Comparison of ENCODE assay signal across 8 mouse cellular contexts in the genomic region with DNA sequence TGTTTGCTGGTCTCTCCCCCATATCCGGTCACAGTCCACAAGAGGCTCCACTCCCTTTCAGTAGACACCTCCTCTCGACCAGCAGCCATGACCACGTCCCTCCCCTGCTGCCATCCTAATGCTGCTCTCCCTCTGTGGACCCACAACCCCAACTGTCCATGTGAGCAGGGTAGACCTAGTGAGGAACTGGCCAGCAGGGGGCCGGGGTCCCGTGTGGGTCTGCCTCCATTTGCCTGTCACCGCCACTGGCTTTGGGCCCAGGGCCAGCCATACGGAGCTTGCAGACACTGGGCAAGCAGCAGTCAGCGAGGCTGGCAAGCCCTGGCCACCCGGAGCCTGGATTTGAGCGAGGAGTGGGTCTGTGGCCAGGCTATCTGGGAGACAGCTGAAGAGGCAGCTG. TPM values are rescaled to one million over a fixed set of nuclear protein-coding genes. Genes with fewer than 3 reads are reported as not detected.
DNase-seq lines count a peak whose midpoint lies in the region; ATAC-seq and TF ChIP-seq lines count a peak whose summit lies in the region.

No protein-coding gene starts in this region.

- no peaks in the 10 kb centered on the region for H3K36me3 ChIP-seq in heart, embryonic 14.5 days (ENCODE audit: control insufficient read depth, insufficient read depth, low read length)
- H3K36me3 ChIP-seq in intestine, postnatal 0 days (ENCODE audit: control insufficient read depth, insufficient read depth): peaks cover 4% of the 10 kb centered on the region; the same call in 1 of the 2 replicates

- DNase-seq in heart, adult 18-20 months: no peak
- peak; percentile 67 to 71 for DNase-seq in right cerebral cortex, postnatal 10 days (ENCODE audit: low spot score in 2 of 2)
- DNase-seq in right cerebral cortex, adult 2 months (ENCODE audit: low spot score in 2 of 2): no peak
- DNase-seq in ovary, postnatal 10 days (ENCODE audit: low spot score): no peak
- no peak for DNase-seq in thymus, postnatal 10 days (ENCODE audit: low spot score in 2 of 2)
- no peak for DNase-seq in right cerebral cortex, postnatal 14 days

- peaks cover 41 to 64% of the 10 kb centered on the region in 2 experiments for H3K4me1 ChIP-seq in heart, embryonic 14.5 days (ENCODE audit: control insufficient read depth in 2 of 2, insufficient read depth in 2 of 2, low read length in 2 of 2)
- no peaks in the 10 kb centered on the region for H3K4me1 ChIP-seq in intestine, postnatal 0 days (replicated peaks; ENCODE audit: control insufficient read depth, insufficient read depth, low read length)

- no peak overlapping the region for H3K9ac ChIP-seq in heart, embryonic 14.5 days (ENCODE audit: low read length)
- H3K9ac ChIP-seq in intestine, postnatal 0 days (ENCODE audit: low read depth, low read length): no peak overlapping the region

- peak; percentile 59 for TF ChIP-seq CTCF in intestine, postnatal 0 days (IDR thresholded peaks at IDR 0.05; ENCODE audit: low read depth)

- H3K27ac ChIP-seq in heart, embryonic 14.5 days (replicated peaks in 1 of 2; ENCODE audit: control insufficient read depth in 1 of 2, insufficient read depth in 1 of 2, low read depth in 2 of 2, low read length in 2 of 2): no peak overlapping the region
- H3K27ac ChIP-seq in intestine, postnatal 0 days (ENCODE audit: low read depth, low read length): no peak overlapping the region

- 0 out of 2 replicates have a peak, but pooled peaks have one; percentile 15 for ATAC-seq in heart, embryonic 14.5 days (ENCODE audit: insufficient number of reproducible peaks, insufficient read depth, low FRiP score, low read depth)
- ATAC-seq in intestine, postnatal 0 days: no peak

- no peaks in the 10 kb centered on the region for H3K9me3 ChIP-seq in heart, embryonic 14.5 days (ENCODE audit: control insufficient read depth, low read length)
- H3K9me3 ChIP-seq in intestine, postnatal 0 days (ENCODE audit: control insufficient read depth): no peaks in the 10 kb centered on the region

- H3K4me2 ChIP-seq in heart, embryonic 14.5 days (ENCODE audit: low read length): no peak overlapping the region
- no peak overlapping the region for H3K4me2 ChIP-seq in intestine, postnatal 0 days (replicated peaks; ENCODE audit: low read depth)

- H3K27me3 ChIP-seq in heart, embryonic 14.5 days (ENCODE audit: control insufficient read depth, insufficient read depth, low read length): no peaks in the 10 kb centered on the region
- H3K27me3 ChIP-seq in intestine, postnatal 0 days (replicated peaks; ENCODE audit: control insufficient read depth, insufficient read depth, low read length): no peaks in the 10 kb centered on the region

- 33% methylated on average over 10 of the region's 10 CpGs for WGBS in heart, embryonic 14.5 days
- WGBS in intestine, postnatal 0 days: 60% methylated on average over 10 of the region's 10 CpGs

- H3K4me3 ChIP-seq in heart, embryonic 14.5 days (ENCODE audit: control insufficient read depth in 1 of 2, insufficient read depth in 1 of 2, low read depth in 1 of 2, low read length in 2 of 2): no peak overlapping the region
- no peak overlapping the region for H3K4me3 ChIP-seq in intestine, postnatal 0 days (ENCODE audit: low read depth, low read length)

RNA-seq across cellular contexts. Expression of gene Ccnk, which starts 41.8 kb away (rescaled TPM):
- polyA plus RNA-seq in heart, embryonic 14.5 days (2014; fragmentation: Nextera tagmentation; extraction: Ambion mirVana): 3.2 and 3.9 TPM in 2 replicates
- 10 to 100 TPM; 25.6 to 30.2 TPM for total RNA-seq in heart, adult 18-20 months (2021)
- 3.0 and 3.3 TPM in 2 replicates for polyA plus RNA-seq in intestine, postnatal 0 days (2015; fragmentation: Nextera tagmentation; extraction: Ambion mirVana)

RNA-seq across cellular contexts. Expression of gene Setd3, which starts 42.1 kb away (rescaled TPM):
- polyA plus RNA-seq in heart, embryonic 14.5 days (2014; fragmentation: Nextera tagmentation; extraction: Ambion mirVana): 60.4 and 68.2 TPM in 2 replicates
- total RNA-seq in heart, adult 18-20 months (2021): 10 to 100 TPM; 89.9 to 97.2 TPM
- 49.1 and 50.0 TPM in 2 replicates for polyA plus RNA-seq in intestine, postnatal 0 days (2015; fragmentation: Nextera tagmentation; extraction: Ambion mirVana)

RNA-seq across cellular contexts. Expression of gene Ccdc85c, which starts 54.0 kb away (rescaled TPM):
- polyA plus RNA-seq in heart, embryonic 14.5 days (2014; fragmentation: Nextera tagmentation; extraction: Ambion mirVana): 7.2 and 8.2 TPM in 2 replicates
- 10 to 100 TPM; 38.5 to 42.5 TPM for total RNA-seq in heart, adult 18-20 months (2021)
- 10.1 and 12.0 TPM in 2 replicates for polyA plus RNA-seq in intestine, postnatal 0 days (2015; fragmentation: Nextera tagmentation; extraction: Ambion mirVana)

Comparison
In these comparisons a context has a peak if more than half of its experiments do, and no peak if none do; other contexts are left out.
1. DNase-seq: peak in right cerebral cortex, postnatal 10 days (2 of 2); none in heart, adult 18-20 months (0 of 2), right cerebral cortex, adult 2 months (0 of 2), ovary, postnatal 10 days (single experiment), thymus, postnatal 10 days (0 of 2) and right cerebral cortex, postnatal 14 days (single experiment).